Mouse (Mus musculus): ENCODE data around the gene Csmd2. TPM values are rescaled to one million over a fixed set of nuclear protein-coding genes. Genes with fewer than 3 reads are reported as not detected.

Gene Csmd2
- polyA plus RNA-seq, 1 experiment from 2014 or later = 0.07 TPM

DNA sequence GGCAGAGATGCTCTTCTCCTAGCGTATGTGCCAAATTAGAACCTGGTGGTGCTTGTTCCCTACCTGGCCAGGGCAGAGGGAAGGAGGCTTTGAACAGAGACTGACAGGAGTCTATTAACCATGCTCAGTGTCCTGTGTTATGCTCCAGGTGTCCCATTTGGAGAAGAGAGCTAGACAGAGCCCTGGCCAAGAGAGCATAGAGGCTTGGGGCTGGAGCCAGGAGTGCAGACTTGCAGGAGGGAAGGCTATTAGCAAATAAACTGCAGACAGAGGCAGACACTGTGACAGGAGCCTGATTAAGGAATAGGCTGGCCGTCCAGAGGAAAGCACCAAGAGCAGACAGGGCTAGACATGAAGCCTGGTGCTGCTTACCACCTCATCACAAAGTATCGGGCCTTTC lies 164.4 kb downstream of the Csmd2 start:
- Histone ChIP-seq H3K4me2 (no peak overlapping the region), H3K4me3 (no peak overlapping the region), H3K4me1 (no peaks in the 10 kb centered on the region), H3K27me3 (replicated peaks) (no peaks in the 10 kb centered on the region), H3K36me3 (no peaks in the 10 kb centered on the region), H3K27ac (no peak overlapping the region), H3K9ac (no peak overlapping the region), H3K9me3 (replicated peaks) (no peaks in the 10 kb centered on the region)
- WGBS (ENCODE audit: insufficient replicate concordance) = 53% methylated on average over 3 of the region's 3 CpGs
- ATAC-seq = no peak

DNA sequence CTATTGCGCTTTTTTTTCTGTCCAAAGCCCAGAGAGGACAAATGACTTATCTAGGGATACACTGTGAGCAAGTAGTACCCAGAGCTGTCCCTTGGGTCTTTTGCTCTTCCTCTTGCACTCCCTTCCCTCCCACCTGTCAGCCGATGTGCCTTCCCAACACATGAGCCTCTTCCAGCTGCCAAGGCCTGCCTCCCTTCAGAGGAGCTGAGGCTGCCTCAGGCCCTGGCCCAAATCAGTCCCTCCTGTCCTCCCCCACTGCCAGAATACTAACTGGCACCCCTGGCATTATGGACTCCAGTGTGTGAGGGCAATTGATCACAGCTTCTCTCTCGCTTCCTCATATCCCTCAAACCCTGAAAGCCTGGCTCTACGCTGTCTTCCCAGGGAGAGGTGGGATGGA lies 165.5 kb downstream of the Csmd2 start:
- Histone ChIP-seq H3K9ac (no peak overlapping the region), H3K36me3 (no peaks in the 10 kb centered on the region), H3K4me1 (no peaks in the 10 kb centered on the region), H3K27me3 (replicated peaks) (no peaks in the 10 kb centered on the region), H3K4me3 (no peak overlapping the region), H3K9me3 (replicated peaks) (no peaks in the 10 kb centered on the region), H3K4me2 (no peak overlapping the region), H3K27ac (no peak overlapping the region)
- ATAC-seq = no peak
- WGBS (ENCODE audit: insufficient replicate concordance) = 72% methylated on average over 4 of the region's 4 CpGs

DNA sequence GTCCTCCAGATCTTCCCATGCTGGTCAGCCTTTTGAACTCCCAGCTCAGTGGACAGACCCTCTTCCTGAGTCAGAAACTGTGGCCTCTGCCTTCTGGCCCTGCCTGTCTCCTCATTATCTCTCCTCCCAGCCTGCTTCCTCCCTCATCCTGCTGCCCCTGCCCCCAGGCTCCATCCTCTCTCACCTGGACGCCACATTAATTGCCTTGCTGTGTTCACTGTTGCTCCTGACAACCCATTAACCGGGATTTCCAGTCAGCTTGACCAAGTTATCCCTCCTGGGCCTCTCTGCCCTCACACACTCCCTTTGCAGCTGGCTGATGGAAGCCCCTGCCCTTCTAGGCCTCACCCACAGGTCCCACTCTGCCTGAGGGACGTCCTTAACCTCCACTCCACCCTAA lies 167.6 kb downstream of the Csmd2 start:
- 12% methylated on average over 3 of the region's 3 CpGs for WGBS (ENCODE audit: insufficient replicate concordance)
- H3K9ac ChIP-seq = no peak overlapping the region
- ATAC-seq = no peak
- no peaks in the 10 kb centered on the region for H3K36me3 ChIP-seq
- H3K9me3 ChIP-seq (replicated peaks) = no peaks in the 10 kb centered on the region
- H3K4me2 ChIP-seq = no peak overlapping the region
- H3K4me3 ChIP-seq = no peak overlapping the region
- H3K27me3 ChIP-seq (replicated peaks) = no peaks in the 10 kb centered on the region
- H3K27ac ChIP-seq = no peak overlapping the region
- H3K4me1 ChIP-seq = no peaks in the 10 kb centered on the region

DNA sequence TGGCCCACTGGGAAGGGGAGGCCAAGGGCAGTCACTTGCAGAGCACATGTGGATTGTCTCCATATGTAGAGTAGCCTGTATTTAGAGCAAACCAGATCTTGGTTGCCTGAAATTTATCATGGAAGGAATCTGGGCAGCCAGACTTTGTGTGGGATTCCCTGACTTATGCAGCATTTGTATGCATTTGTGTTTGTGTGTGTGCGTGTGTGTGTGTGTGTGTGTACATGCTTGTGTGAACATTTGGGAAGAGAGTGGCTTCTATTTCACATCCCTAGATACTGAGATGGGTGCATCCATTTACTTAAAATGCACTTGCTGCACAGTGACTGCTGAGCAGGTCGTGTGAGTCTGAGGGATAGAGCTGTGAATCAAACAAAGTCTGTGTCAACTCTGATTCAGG lies 173.0 kb downstream of the Csmd2 start:
- ATAC-seq = no peak
- no peak overlapping the region for H3K9ac ChIP-seq

DNA sequence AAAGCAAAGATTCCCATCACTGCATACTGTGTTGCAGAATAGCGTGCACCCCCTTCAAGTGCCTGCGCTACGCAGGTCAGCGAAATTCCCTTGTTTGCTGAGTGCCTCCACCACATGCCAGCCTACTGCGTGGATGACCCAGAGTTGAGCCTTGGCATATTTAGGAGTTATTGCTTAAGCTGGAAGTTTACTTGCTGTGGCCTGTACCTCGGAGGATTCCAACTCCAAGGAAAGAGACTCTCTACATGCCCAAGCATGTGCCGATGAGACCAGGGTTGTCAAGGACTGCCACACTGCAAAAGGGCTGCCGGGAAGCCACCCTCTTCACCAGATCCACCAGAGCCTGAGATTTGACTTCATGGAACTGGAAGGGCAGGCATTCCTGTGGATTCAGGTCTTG lies 182.5 kb downstream of the Csmd2 start:
- no peak overlapping the region for H3K9ac ChIP-seq
- H3K36me3 ChIP-seq = no peaks in the 10 kb centered on the region
- no peak overlapping the region for H3K4me2 ChIP-seq
- no peak for ATAC-seq
- H3K9me3 ChIP-seq (replicated peaks) = peaks cover 24% of the 10 kb centered on the region
- 78% methylated on average over 8 of the region's 8 CpGs for WGBS (ENCODE audit: insufficient replicate concordance)
- H3K4me3 ChIP-seq = no peak overlapping the region
- H3K27me3 ChIP-seq (replicated peaks) = no peaks in the 10 kb centered on the region
- H3K27ac ChIP-seq = no peak overlapping the region
- no peaks in the 10 kb centered on the region for H3K4me1 ChIP-seq

More for the DNA sequence above, 173.0 kb downstream of the Csmd2 start:
- Histone ChIP-seq H3K9me3 (replicated peaks) (no peaks in the 10 kb centered on the region), H3K4me3 (no peak overlapping the region), H3K27ac (no peak overlapping the region), H3K27me3 (replicated peaks) (no peaks in the 10 kb centered on the region), H3K36me3 (no peaks in the 10 kb centered on the region), H3K4me1 (no peaks in the 10 kb centered on the region), H3K4me2 (no peak overlapping the region)
- WGBS (ENCODE audit: insufficient replicate concordance) = 61% methylated on average over 2 of the region's 2 CpGs

DNA sequence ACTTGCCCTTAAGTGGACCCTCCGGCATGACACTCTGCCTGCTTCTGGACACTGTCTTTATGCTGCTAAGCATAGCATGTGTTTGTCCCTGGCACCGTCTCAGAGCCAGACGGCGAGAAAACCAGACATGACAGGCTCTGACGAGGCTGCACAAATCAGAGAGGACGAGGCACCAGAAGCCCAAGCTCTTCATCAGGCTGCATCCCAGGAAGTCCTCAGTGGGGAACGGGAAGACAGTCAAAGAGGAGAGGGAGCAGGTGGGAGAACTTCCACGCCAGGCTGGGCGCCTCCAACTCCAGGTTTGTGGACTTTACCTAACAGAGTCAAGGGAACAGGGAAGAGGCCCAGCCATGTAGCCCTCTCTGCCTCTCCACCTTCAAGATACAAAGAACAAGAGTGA lies 183.6 kb downstream of the Csmd2 start:
- ATAC-seq = no peak
- Histone ChIP-seq H3K4me1 (no peaks in the 10 kb centered on the region), H3K27me3 (replicated peaks) (no peaks in the 10 kb centered on the region), H3K36me3 (no peaks in the 10 kb centered on the region), H3K9me3 (replicated peaks) (peaks cover 24% of the 10 kb centered on the region), H3K4me2 (no peak overlapping the region), H3K27ac (no peak overlapping the region), H3K4me3 (no peak overlapping the region), H3K9ac (no peak overlapping the region)
- WGBS (ENCODE audit: insufficient replicate concordance) = 73% methylated on average over 9 of the region's 9 CpGs

DNA sequence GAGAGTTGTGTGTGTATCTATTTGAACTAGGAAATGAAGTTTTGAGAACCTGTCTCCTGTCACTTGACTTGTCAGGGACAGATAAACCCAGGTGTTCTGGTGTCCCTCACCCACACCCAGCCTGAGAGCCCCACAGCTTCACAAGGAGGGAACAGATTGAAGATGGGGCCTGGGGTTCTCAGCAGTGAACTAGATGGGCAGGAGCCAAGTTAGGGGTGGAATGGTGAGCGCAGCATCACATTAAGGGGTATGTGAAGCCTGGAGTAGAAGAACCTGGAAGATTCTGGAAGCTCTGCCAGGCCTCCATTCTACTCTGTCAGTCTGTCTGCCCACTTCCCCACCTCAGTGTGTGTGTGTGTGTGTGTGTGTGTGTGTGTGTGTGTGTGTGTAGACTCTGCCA lies 184.0 kb downstream of the Csmd2 start:
- WGBS (ENCODE audit: insufficient replicate concordance) = 71% methylated on average over 1 of the region's 1 CpGs
- no peak overlapping the region for H3K9ac ChIP-seq
- no peaks in the 10 kb centered on the region for H3K36me3 ChIP-seq
- no peak overlapping the region for H3K4me3 ChIP-seq
- no peaks in the 10 kb centered on the region for H3K27me3 ChIP-seq (replicated peaks)
- peaks cover 24% of the 10 kb centered on the region for H3K9me3 ChIP-seq (replicated peaks)
- no peak overlapping the region for H3K27ac ChIP-seq
- no peaks in the 10 kb centered on the region for H3K4me1 ChIP-seq
- no peak for ATAC-seq
- no peak overlapping the region for H3K4me2 ChIP-seq

DNA sequence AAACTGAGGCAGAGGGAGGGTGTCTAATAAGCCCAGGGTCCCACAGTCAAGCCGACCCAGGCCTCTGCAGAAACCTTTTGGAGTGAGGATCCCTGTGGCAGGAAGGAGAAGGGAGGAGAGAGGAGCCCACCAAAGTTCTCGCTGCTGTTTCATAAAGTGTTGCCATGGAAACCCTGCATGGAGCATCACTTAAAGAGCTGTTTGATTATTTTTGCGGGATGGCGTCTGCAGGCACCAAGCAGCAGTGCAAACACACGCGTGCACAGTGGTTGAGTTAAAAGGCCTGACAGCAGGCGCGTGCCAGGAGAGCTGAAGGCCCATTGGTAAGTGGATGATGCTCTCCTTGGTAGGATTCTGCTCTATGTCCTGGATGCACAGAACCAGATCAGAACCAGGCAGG lies 191.3 kb downstream of the Csmd2 start:
- 80% methylated on average over 8 of the region's 8 CpGs for WGBS (ENCODE audit: insufficient replicate concordance)
- no peaks in the 10 kb centered on the region for H3K36me3 ChIP-seq
- no peaks in the 10 kb centered on the region for H3K4me1 ChIP-seq
- no peak overlapping the region for H3K9ac ChIP-seq
- H3K9me3 ChIP-seq (replicated peaks) = peaks cover 15% of the 10 kb centered on the region
- no peak overlapping the region for H3K4me3 ChIP-seq
- ATAC-seq = no peak
- no peaks in the 10 kb centered on the region for H3K27me3 ChIP-seq (replicated peaks)
- H3K4me2 ChIP-seq = no peak overlapping the region
- no peak overlapping the region for H3K27ac ChIP-seq

DNA sequence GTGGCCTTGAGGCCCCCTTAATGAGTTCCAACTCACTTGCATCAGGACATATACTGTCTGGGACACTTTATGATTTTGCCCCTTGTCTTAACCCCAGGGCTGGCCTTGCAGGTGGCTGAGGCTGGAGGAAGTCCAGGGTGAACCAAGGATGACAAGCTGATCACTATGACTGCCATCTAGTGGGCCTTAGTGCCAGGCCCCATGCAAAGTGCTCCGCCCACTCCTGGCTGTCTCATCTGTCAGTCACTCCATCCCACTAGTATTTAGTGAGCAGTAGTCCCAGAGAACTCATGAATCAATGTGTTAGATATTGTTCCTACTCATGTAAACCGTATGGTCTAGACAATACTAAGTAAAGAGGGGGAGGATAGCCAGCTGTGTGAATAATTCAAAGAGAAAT lies 191.9 kb downstream of the Csmd2 start:
- H3K9me3 ChIP-seq (replicated peaks) = peaks cover 15% of the 10 kb centered on the region
- ATAC-seq = no peak
- no peak overlapping the region for H3K9ac ChIP-seq
- H3K27me3 ChIP-seq (replicated peaks) = no peaks in the 10 kb centered on the region
- no peak overlapping the region for H3K27ac ChIP-seq
- 58% methylated on average over 2 of the region's 2 CpGs for WGBS (ENCODE audit: insufficient replicate concordance)
- H3K4me2 ChIP-seq = no peak overlapping the region
- H3K4me1 ChIP-seq = no peaks in the 10 kb centered on the region
- no peak overlapping the region for H3K4me3 ChIP-seq
- H3K36me3 ChIP-seq = no peaks in the 10 kb centered on the region

DNA sequence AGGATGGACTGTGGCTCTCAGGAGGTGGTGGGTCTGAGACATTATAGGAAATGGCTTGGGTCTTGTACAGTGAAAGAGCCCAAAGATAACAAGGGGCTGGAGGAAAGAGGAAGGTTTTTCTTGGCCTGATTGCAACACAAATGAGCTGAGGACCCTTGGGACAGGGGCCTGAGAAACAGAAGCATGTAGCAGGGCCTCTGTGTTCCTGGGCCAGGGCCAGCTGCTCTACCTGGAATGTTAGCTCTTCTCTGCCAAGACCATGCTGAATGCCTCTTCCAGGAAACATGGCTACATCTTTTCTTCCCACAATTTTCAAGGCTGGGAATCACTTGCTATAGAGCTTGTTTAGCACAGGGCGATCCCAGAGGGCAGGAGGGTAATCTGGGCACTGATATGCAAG lies 197.1 kb downstream of the Csmd2 start:
- H3K36me3 ChIP-seq = no peaks in the 10 kb centered on the region
- peaks cover 35% of the 10 kb centered on the region for H3K9me3 ChIP-seq (replicated peaks)
- H3K4me1 ChIP-seq = no peaks in the 10 kb centered on the region
- ATAC-seq = no peak
- H3K4me2 ChIP-seq = no peak overlapping the region
- H3K4me3 ChIP-seq = no peak overlapping the region
- no peaks in the 10 kb centered on the region for H3K27me3 ChIP-seq (replicated peaks)
- no peak overlapping the region for H3K9ac ChIP-seq
- H3K27ac ChIP-seq = no peak overlapping the region
- 60% methylated on average over 1 of the region's 1 CpGs for WGBS (ENCODE audit: insufficient replicate concordance)

DNA sequence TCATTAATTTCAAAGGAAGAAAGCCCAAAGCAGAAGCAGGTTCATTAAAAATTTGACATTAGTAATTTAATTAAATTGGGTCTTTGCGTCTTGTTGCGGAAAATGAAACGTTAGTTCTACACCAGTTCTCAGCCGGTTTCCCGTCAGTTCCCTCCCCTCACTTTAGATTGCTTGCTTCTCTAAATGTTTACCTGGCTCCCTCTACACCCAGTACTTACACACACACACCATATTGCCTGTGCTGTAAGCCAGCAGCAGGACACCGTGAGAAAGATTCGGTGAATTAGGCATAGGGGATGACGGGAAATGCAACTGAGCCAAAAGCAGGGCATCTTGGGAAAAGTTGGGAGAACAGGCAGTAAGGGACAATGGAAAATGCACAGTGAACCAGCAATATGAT lies 206.8 kb downstream of the Csmd2 start:
- H3K4me3 ChIP-seq = no peak overlapping the region
- H3K27ac ChIP-seq = no peak overlapping the region
- 88% methylated on average over 8 of the region's 8 CpGs for WGBS (ENCODE audit: insufficient replicate concordance)
- H3K36me3 ChIP-seq = no peaks in the 10 kb centered on the region
- no peak overlapping the region for H3K4me2 ChIP-seq
- H3K4me1 ChIP-seq = no peaks in the 10 kb centered on the region
- ATAC-seq = no peak
- no peak overlapping the region for H3K9ac ChIP-seq
- no peaks in the 10 kb centered on the region for H3K27me3 ChIP-seq (replicated peaks)
- H3K9me3 ChIP-seq (replicated peaks) = peaks cover 56% of the 10 kb centered on the region

DNA sequence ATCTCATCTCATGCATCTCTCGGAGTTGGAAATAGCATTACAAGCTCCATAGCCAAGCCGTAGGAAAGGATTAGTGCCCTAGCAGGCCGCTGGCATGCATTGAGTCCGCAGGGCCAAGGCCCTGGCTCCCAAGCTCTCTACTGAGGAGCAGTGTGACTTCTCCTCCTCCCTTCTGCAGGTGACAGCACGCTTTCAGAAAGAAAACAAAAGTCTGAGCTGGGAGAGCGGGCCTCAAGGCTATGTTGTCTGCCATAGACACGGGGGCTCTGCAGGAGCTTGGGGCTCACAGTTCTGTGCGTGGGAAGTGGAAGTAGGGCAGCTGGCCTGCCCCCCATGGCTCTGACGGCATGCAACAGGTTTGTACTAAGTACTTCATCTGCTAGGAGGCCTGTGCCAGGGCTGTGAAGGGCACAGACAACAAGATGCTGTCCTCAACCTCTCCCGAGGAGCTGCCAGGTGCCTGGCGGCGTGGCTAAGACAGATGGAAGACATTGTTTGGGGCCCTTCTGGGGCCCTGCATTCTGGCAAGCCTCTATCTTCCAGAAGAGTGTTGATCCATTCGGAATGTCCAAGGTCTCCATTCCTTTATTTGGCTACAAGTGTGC lies 230.4 kb downstream of the Csmd2 start:
- Histone ChIP-seq H3K36me3 (no peaks in the 10 kb centered on the region), H3K9me3 (replicated peaks) (peaks cover 5% of the 10 kb centered on the region; the same call in 1 of the 2 replicates), H3K27me3 (replicated peaks) (0 out of 2 replicates have a peak, but pooled peaks cover 3% of the 10 kb centered on the region), H3K9ac (no peak overlapping the region), H3K27ac (no peak overlapping the region), H3K4me2 (no peak overlapping the region), H3K4me1 (no peaks in the 10 kb centered on the region), H3K4me3 (no peak overlapping the region)
- no peak for ATAC-seq
- 57% methylated on average over 13 of the region's 13 CpGs for WGBS (ENCODE audit: insufficient replicate concordance)

DNA sequence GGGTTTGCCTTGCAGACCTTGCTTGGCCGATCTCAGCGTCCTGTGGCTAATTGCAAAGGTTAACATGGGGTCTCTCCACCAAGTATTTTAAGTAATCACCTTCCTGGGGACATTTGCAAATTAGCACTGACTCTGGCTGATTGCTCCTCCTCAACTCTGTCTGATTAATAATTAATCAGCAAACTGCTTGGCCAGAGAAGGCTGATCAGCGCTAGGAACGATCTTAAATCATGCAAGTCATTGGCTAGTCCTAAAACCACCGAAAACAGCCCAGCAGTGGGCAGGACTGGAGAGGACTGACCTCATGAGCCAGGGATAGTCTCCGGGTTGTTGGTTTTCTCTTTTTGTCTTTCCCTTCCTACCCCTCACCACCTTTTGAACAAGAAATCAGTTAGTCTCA lies 236.8 kb downstream of the Csmd2 start:
- 53% methylated on average over 6 of the region's 6 CpGs for WGBS (ENCODE audit: insufficient replicate concordance)
- H3K36me3 ChIP-seq = no peaks in the 10 kb centered on the region
- no peak overlapping the region for H3K4me2 ChIP-seq
- no peak overlapping the region for H3K9ac ChIP-seq
- no peak overlapping the region for H3K4me3 ChIP-seq
- 0 out of 2 replicates have a peak, but pooled peaks cover 3% of the 10 kb centered on the region for H3K27me3 ChIP-seq (replicated peaks)
- no peak for ATAC-seq
- H3K27ac ChIP-seq = no peak overlapping the region
- H3K4me1 ChIP-seq = no peaks in the 10 kb centered on the region
- H3K9me3 ChIP-seq (replicated peaks) = no peaks in the 10 kb centered on the region

Measured in liver, embryonic 12.5 days (tissue).